Mouse (Mus musculus) CH12.LX (cell line): Measurements from ENCODE around the gene Prickle3.

ENCODE experiments used
- CHD2 ChIP-seq: IDR thresholded peaks from 2 replicates; pipeline ENCODE4 v1.6.1; 2011; ENCODE audit warnings: low read length, improper control_type of control experiment
- ELF1 ChIP-seq: IDR thresholded peaks from 2 replicates; pipeline ENCODE4 v1.6.1; 2014; ENCODE audit warnings: low read depth, mild to moderate bottlenecking, inconsistent platforms, low read length, improper control_type of control experiment
- EP300 ChIP-seq: IDR thresholded peaks from 2 replicates; pipeline ENCODE4 v1.6.1; 2011; ENCODE audit warnings: low read length, improper control_type of control experiment
- MAFK ChIP-seq: IDR thresholded peaks from 2 replicates; pipeline ENCODE4 v1.6.1; 2011; ENCODE audit warnings: low read length, improper control_type of control experiment; ENCODE audit not compliant: insufficient replicate concordance
- POLR2A ChIP-seq: IDR thresholded peaks from 2 replicates; pipeline ENCODE4 v1.6.1; 2011; ENCODE audit warnings: low read depth, mild to moderate bottlenecking, improper control_type of control experiment, low read length

DNA sequence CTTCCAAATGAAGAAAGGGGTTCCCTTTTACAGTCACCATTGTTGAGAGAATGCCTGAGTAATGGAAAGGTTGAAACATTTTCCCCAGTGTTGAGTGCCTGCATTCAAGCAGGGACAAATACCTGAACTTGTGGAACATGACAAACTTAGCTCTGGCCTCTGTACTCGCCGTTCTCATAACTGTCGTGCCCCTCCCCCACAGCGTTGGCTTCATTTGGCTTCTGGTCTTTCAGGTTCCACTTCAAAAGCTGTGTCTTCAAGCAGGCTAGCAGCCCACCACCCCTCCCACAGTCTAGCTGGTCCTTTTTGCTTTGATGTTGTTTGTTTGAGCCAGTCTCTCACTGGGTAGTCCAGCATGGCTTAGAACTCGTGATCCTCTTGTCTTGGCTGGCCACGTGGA, 15.7 kb downstream of the Prickle3 start:
- peak; percentile 74; the same call in 1 of the 2 replicates for TF ChIP-seq CHD2
- peak; percentile 41; the same call in 1 of the 2 replicates for TF ChIP-seq POLR2A
- no peak for TF ChIP-seq EP300
- TF ChIP-seq MAFK, result no peak
- no peak for TF ChIP-seq ELF1
